Mouse (Mus musculus): Measurements from ENCODE around the gene Vsig10l. TPM values are rescaled to one million over a fixed set of nuclear protein-coding genes. Genes with fewer than 3 reads are reported as not detected.

The Vsig10l gene
- 15.5 and 15.7 TPM in 2 replicates for polyA plus RNA-seq (2015; fragmentation: Nextera tagmentation; extraction: Ambion mirVana)

GRCm38 (mm10) chr7:43462851-43463250 lies at the start of gene Vsig10l:
Gene Vsig10l (plus strand): TSS chr7:43463151.
- H3K4me2 ChIP-seq (ENCODE audit: low read length): no peak within 1 kb of the TSS
- H3K4me3 ChIP-seq (ENCODE audit: low read depth, low read length): no peak within 1 kb of the TSS
- no peak within 1 kb of the TSS for H3K27ac ChIP-seq (ENCODE audit: low read length)
- no peak for ATAC-seq
- H3K9me3 ChIP-seq (replicated peaks; ENCODE audit: control insufficient read depth, low read length, poor library complexity, severe bottlenecking): no peaks in the 10 kb centered on the region
- no peaks in the 10 kb centered on the region for H3K36me3 ChIP-seq (ENCODE audit: control insufficient read depth, insufficient read depth, low read length)
- H3K9ac ChIP-seq (ENCODE audit: low read depth, low read length): no peak within 1 kb of the TSS
- H3K27me3 ChIP-seq (ENCODE audit: control insufficient read depth, insufficient read depth, low read depth, low read length): no peaks in the 10 kb centered on the region
- WGBS: 70% methylated on average over 4 of the region's 4 CpGs
- peaks cover 2% of the 10 kb centered on the region for H3K4me1 ChIP-seq (ENCODE audit: control insufficient read depth, insufficient read depth, low read length)

GRCm38 (mm10) chr7:43417298-43417697 lies 45.7 kb upstream of the Vsig10l start:
- Histone ChIP-seq H3K27me3 (ENCODE audit: control insufficient read depth, insufficient read depth, low read depth, low read length) (no peaks in the 10 kb centered on the region), H3K4me3 (ENCODE audit: low read depth, low read length) (no peak overlapping the region), H3K4me1 (ENCODE audit: control insufficient read depth, insufficient read depth, low read length) (no peaks in the 10 kb centered on the region), H3K36me3 (ENCODE audit: control insufficient read depth, insufficient read depth, low read length) (no peaks in the 10 kb centered on the region), H3K9me3 (replicated peaks; ENCODE audit: control insufficient read depth, low read length, poor library complexity, severe bottlenecking) (no peaks in the 10 kb centered on the region), H3K27ac (ENCODE audit: low read length) (no peak overlapping the region), H3K9ac (ENCODE audit: low read depth, low read length) (no peak overlapping the region), H3K4me2 (ENCODE audit: low read length) (no peak overlapping the region)
- ATAC-seq: no peak
- 84% methylated on average over 10 of the region's 10 CpGs for WGBS

GRCm38 (mm10) chr7:43422995-43423617 lies 39.8 kb upstream of the Vsig10l start:
- Histone ChIP-seq H3K27me3 (ENCODE audit: control insufficient read depth, insufficient read depth, low read depth, low read length) (no peaks in the 10 kb centered on the region), H3K4me3 (ENCODE audit: low read depth, low read length) (no peak overlapping the region), H3K27ac (ENCODE audit: low read length) (no peak overlapping the region), H3K4me1 (ENCODE audit: control insufficient read depth, insufficient read depth, low read length) (no peaks in the 10 kb centered on the region), H3K9ac (ENCODE audit: low read depth, low read length) (no peak overlapping the region), H3K36me3 (ENCODE audit: control insufficient read depth, insufficient read depth, low read length) (no peaks in the 10 kb centered on the region), H3K9me3 (replicated peaks; ENCODE audit: control insufficient read depth, low read length, poor library complexity, severe bottlenecking) (no peaks in the 10 kb centered on the region), H3K4me2 (ENCODE audit: low read length) (peak overlapping the region; percentile 30)
- peak; percentile 94 for ATAC-seq
- 7% methylated on average over 11 of the region's 11 CpGs for WGBS

- no peaks in the 10 kb centered on the region for H3K9me3 ChIP-seq (replicated peaks; ENCODE audit: control insufficient read depth, low read length, poor library complexity, severe bottlenecking)
- H3K36me3 ChIP-seq (ENCODE audit: control insufficient read depth, insufficient read depth, low read length): no peaks in the 10 kb centered on the region
- no peak overlapping the region for H3K9ac ChIP-seq (ENCODE audit: low read depth, low read length)
- no peaks in the 10 kb centered on the region for H3K27me3 ChIP-seq (ENCODE audit: control insufficient read depth, insufficient read depth, low read depth, low read length)
- 48% methylated on average over 3 of the region's 3 CpGs for WGBS
- H3K4me3 ChIP-seq (ENCODE audit: low read depth, low read length): no peak overlapping the region
- H3K27ac ChIP-seq (ENCODE audit: low read length): no peak overlapping the region
- H3K4me1 ChIP-seq (ENCODE audit: control insufficient read depth, insufficient read depth, low read length): no peaks in the 10 kb centered on the region
- ATAC-seq: no peak
- H3K4me2 ChIP-seq (ENCODE audit: low read length): no peak overlapping the region
These were observed 38.8 kb upstream of the Vsig10l start for GRCm38 (mm10) chr7:43423991-43424625.

GRCm38 (mm10) chr7:43427406-43427805 lies 35.5 kb upstream of the Vsig10l start, which contains the start of gene Lim2:
Gene Lim2 (plus strand): TSS chr7:43427670.
- H3K4me2 ChIP-seq (ENCODE audit: low read length): no peak within 1 kb of the TSS
- ATAC-seq: no peak
- H3K4me3 ChIP-seq (ENCODE audit: low read depth, low read length): no peak within 1 kb of the TSS
- H3K9me3 ChIP-seq (replicated peaks; ENCODE audit: control insufficient read depth, low read length, poor library complexity, severe bottlenecking): no peaks in the 10 kb centered on the region
- WGBS: 95% methylated on average over 8 of the region's 8 CpGs
- H3K36me3 ChIP-seq (ENCODE audit: control insufficient read depth, insufficient read depth, low read length): no peaks in the 10 kb centered on the region
- no peak within 1 kb of the TSS for H3K27ac ChIP-seq (ENCODE audit: low read length)
- H3K27me3 ChIP-seq (ENCODE audit: control insufficient read depth, insufficient read depth, low read depth, low read length): no peaks in the 10 kb centered on the region
- H3K9ac ChIP-seq (ENCODE audit: low read depth, low read length): no peak within 1 kb of the TSS
- no peaks in the 10 kb centered on the region for H3K4me1 ChIP-seq (ENCODE audit: control insufficient read depth, insufficient read depth, low read length)

- no peaks in the 10 kb centered on the region for H3K36me3 ChIP-seq (ENCODE audit: control insufficient read depth, insufficient read depth, low read length)
These were observed 33.5 kb upstream of the Vsig10l start for GRCm38 (mm10) chr7:43429500-43429899.

GRCm38 (mm10) chr7:43432891-43433290 lies 30.1 kb upstream of the Vsig10l start:
- Histone ChIP-seq H3K4me3 (ENCODE audit: low read depth, low read length) (no peak overlapping the region), H3K4me1 (ENCODE audit: control insufficient read depth, insufficient read depth, low read length) (no peaks in the 10 kb centered on the region), H3K9me3 (replicated peaks; ENCODE audit: control insufficient read depth, low read length, poor library complexity, severe bottlenecking) (no peaks in the 10 kb centered on the region), H3K9ac (ENCODE audit: low read depth, low read length) (no peak overlapping the region), H3K27ac (ENCODE audit: low read length) (no peak overlapping the region), H3K27me3 (ENCODE audit: control insufficient read depth, insufficient read depth, low read depth, low read length) (no peaks in the 10 kb centered on the region), H3K36me3 (ENCODE audit: control insufficient read depth, insufficient read depth, low read length) (no peaks in the 10 kb centered on the region), H3K4me2 (ENCODE audit: low read length) (no peak overlapping the region)
- 76% methylated on average over 4 of the region's 4 CpGs for WGBS
- no peak for ATAC-seq

More at GRCm38 (mm10) chr7:43429500-43429899, 33.5 kb upstream of the Vsig10l start:
- H3K4me3 ChIP-seq (ENCODE audit: low read depth, low read length): no peak overlapping the region
- no peaks in the 10 kb centered on the region for H3K9me3 ChIP-seq (replicated peaks; ENCODE audit: control insufficient read depth, low read length, poor library complexity, severe bottlenecking)
- H3K4me2 ChIP-seq (ENCODE audit: low read length): no peak overlapping the region
- H3K9ac ChIP-seq (ENCODE audit: low read depth, low read length): no peak overlapping the region
- no peak overlapping the region for H3K27ac ChIP-seq (ENCODE audit: low read length)
- H3K4me1 ChIP-seq (ENCODE audit: control insufficient read depth, insufficient read depth, low read length): no peaks in the 10 kb centered on the region
- 54% methylated on average over 4 of the region's 4 CpGs for WGBS
- no peaks in the 10 kb centered on the region for H3K27me3 ChIP-seq (ENCODE audit: control insufficient read depth, insufficient read depth, low read depth, low read length)
- ATAC-seq: no peak

GRCm38 (mm10) chr7:43434676-43435075 lies 28.3 kb upstream of the Vsig10l start:
- no peak overlapping the region for H3K27ac ChIP-seq (ENCODE audit: low read length)

More at GRCm38 (mm10) chr7:43434676-43435075, 28.3 kb upstream of the Vsig10l start:
- 82% methylated on average over 5 of the region's 5 CpGs for WGBS
- no peak for ATAC-seq
- no peak overlapping the region for H3K4me2 ChIP-seq (ENCODE audit: low read length)
- H3K27me3 ChIP-seq (ENCODE audit: control insufficient read depth, insufficient read depth, low read depth, low read length): no peaks in the 10 kb centered on the region
- H3K9ac ChIP-seq (ENCODE audit: low read depth, low read length): no peak overlapping the region
- H3K4me3 ChIP-seq (ENCODE audit: low read depth, low read length): no peak overlapping the region
- H3K4me1 ChIP-seq (ENCODE audit: control insufficient read depth, insufficient read depth, low read length): no peaks in the 10 kb centered on the region
- no peaks in the 10 kb centered on the region for H3K36me3 ChIP-seq (ENCODE audit: control insufficient read depth, insufficient read depth, low read length)
- no peaks in the 10 kb centered on the region for H3K9me3 ChIP-seq (replicated peaks; ENCODE audit: control insufficient read depth, low read length, poor library complexity, severe bottlenecking)

Data from midbrain, embryonic 16.5 days (tissue).